In the genomic region with DNA sequence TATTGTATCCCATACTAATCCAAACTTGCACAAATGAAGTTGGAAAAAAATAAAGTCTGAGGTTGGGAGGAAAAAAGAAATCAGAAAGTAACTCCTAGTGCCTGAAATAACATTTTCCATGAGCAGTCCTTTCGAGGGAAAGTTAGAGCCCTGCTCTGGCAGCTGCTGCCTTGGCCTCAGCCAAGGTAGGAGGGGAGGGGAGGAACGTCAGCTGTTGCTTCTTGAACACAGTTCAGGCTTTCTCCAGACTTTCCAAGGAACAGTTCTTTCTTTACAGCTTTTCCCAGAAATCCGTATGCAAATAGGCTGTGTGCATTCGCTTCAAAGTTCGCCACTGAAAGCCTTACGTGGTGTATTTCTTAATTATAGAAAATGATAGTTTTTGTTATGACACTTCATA, we compare ENCODE assay signal across 13 mouse cellular contexts. TPM values are rescaled to one million over a fixed set of nuclear protein-coding genes. Genes with fewer than 3 reads are reported as not detected.
DNase-seq lines count a peak whose midpoint lies in the region; ATAC-seq lines count a peak whose summit lies in the region.
"Had no signal": no experiment of that assay in that cellular context is flagged by ENCODE, and none has a peak within 500 bp of the region (broad histone marks: within the 10 kb centered on the region; RNA-seq: fewer than 3 reads in every experiment).

No protein-coding gene starts in this region.

- 0 out of 2 replicates have a peak, but pooled peaks cover 3% of the 10 kb centered on the region for H3K36me3 ChIP-seq in limb, embryonic 11.5 days (ENCODE audit: control insufficient read depth, insufficient read depth, low read length)

- DNase-seq in embryo, embryonic 10 days (ENCODE audit: low spot score) = peak; percentile 14
- no peak for DNase-seq in embryo, embryonic 9.5 days (ENCODE audit: extremely low spot score)
- DNase-seq in urinary bladder, postnatal 14 days (ENCODE audit: low spot score) = peak; percentile 64
- DNase-seq in urinary bladder, postnatal 10 days (ENCODE audit: low spot score) = no peak
- DNase-seq in limb, embryonic 11.5 days (ENCODE audit: low spot score) = peak; percentile 37
- DNase-seq in yolk sac, embryonic 10.5 days (ENCODE audit: low spot score) = peak; percentile 69

- H3K27me3 ChIP-seq in limb, embryonic 11.5 days (ENCODE audit: control insufficient read depth, insufficient read depth, low read length) = no peaks in the 10 kb centered on the region

- WGBS in limb, embryonic 11.5 days = 71% methylated on average over 6 of the region's 6 CpGs

- no peak overlapping the region for H3K4me2 ChIP-seq in limb, embryonic 11.5 days (ENCODE audit: low read depth, severe bottlenecking)

- no peaks in the 10 kb centered on the region for H3K4me1 ChIP-seq in limb, embryonic 11.5 days (ENCODE audit: control insufficient read depth, insufficient read depth, low read length)

- no peak overlapping the region for H3K27ac ChIP-seq in limb, embryonic 11.5 days (replicated peaks; ENCODE audit: low read depth, low read length)

- H3K9me3 ChIP-seq in limb, embryonic 11.5 days (ENCODE audit: control insufficient read depth, low read length) = peaks cover 26% of the 10 kb centered on the region

- H3K9ac ChIP-seq in limb, embryonic 11.5 days (ENCODE audit: low read length) = no peak overlapping the region

- H3K4me3 ChIP-seq in limb, embryonic 11.5 days (ENCODE audit: low read depth, low read length) = no peak overlapping the region

- no peak for ATAC-seq in limb, embryonic 11.5 days (ENCODE audit: insufficient number of reproducible peaks, low FRiP score, low TSS enrichment, low read depth)
- ATAC-seq in inflammation-experienced regulatory T-cells, adult 6 months = no peak
- no peak for ATAC-seq in erythroid progenitor cell, adult 5-6 weeks (replicated peaks; ENCODE audit: low FRiP score, poor library complexity, severe bottlenecking)

RNA-seq across cellular contexts. Expression of a gene that starts 46.9 kb away (rescaled TPM):
- polyA plus RNA-seq in limb, embryonic 11.5 days (2014; fragmentation: Nextera tagmentation; extraction: Ambion mirVana) = not detected in 2 replicates
- not detected for polyA plus RNA-seq in inflammation-experienced regulatory T-cells, adult 6 months (2017; shearing (Covaris generic))
- total RNA-seq in erythroid progenitor cell, adult 5-6 weeks (2015; ENCODE audit: low replicate concordance) = not detected in 2 replicates
- total RNA-seq in erythroid progenitor cell, adult 5-6 weeks (2017; ENCODE audit: low replicate concordance) = not detected in 2 replicates
- total RNA-seq: common myeloid progenitor, adult 5-6 weeks; granulocyte monocyte progenitor cell, adult 5-6 weeks; liver, adult 2 months; neutrophil, adult 5-6 weeks had no signal
- polyA plus RNA-seq: liver, adult 2 months; testis, adult 2 months had no signal

Comparison
In these comparisons a context has a peak if more than half of its experiments do, and no peak if none do; other contexts are left out.
1. DNase-seq: peak in embryo, embryonic 10 days (single experiment), urinary bladder, postnatal 14 days (single experiment), limb, embryonic 11.5 days (single experiment) and yolk sac, embryonic 10.5 days (single experiment); none in embryo, embryonic 9.5 days (single experiment) and urinary bladder, postnatal 10 days (single experiment).